In genomic region chr12:31949193-31949741, GRCm38 (mm10) we compare ENCODE assay signal across 8 mouse cellular contexts. TPM values are rescaled to one million over a fixed set of nuclear protein-coding genes. Genes with fewer than 3 reads are reported as not detected.
DNase-seq lines count a peak whose midpoint lies in the region; ATAC-seq and TF ChIP-seq lines count a peak whose summit lies in the region.

No protein-coding gene starts in this region.

- no peaks in the 10 kb centered on the region for H3K9me3 ChIP-seq in MEL (replicated peaks; ENCODE audit: insufficient read depth, low read length)
- no peaks in the 10 kb centered on the region for H3K9me3 ChIP-seq in forebrain, postnatal 0 days (ENCODE audit: low read length)
- no peaks in the 10 kb centered on the region for H3K9me3 ChIP-seq in lung, embryonic 15.5 days

- peaks cover 0 to 20% of the 10 kb centered on the region in 2 experiments; a peak in 2 of 4 replicates for H3K36me3 ChIP-seq in MEL (ENCODE audit: control insufficient read depth in 1 of 2, insufficient read depth in 2 of 2, low read length in 2 of 2)
- no peaks in the 10 kb centered on the region for H3K36me3 ChIP-seq in forebrain, postnatal 0 days (ENCODE audit: insufficient read depth)
- no peaks in the 10 kb centered on the region for H3K36me3 ChIP-seq in lung, embryonic 15.5 days

- peak overlapping the region; percentile 80 to 89 for H3K4me3 ChIP-seq in MEL (ENCODE audit: control insufficient read depth in 1 of 2, insufficient read depth in 1 of 2, low read depth in 2 of 2, low read length in 2 of 2)
- peak overlapping the region; percentile 87 for H3K4me3 ChIP-seq in cerebellum, adult 2 months (replicated peaks; ENCODE audit: insufficient read depth, low read depth, low read length)
- H3K4me3 ChIP-seq in forebrain, postnatal 0 days (ENCODE audit: low read depth, low read length): peak overlapping the region; percentile 96
- peak overlapping the region; percentile 85 for H3K4me3 ChIP-seq in lung, embryonic 15.5 days

- peak; percentile 90 for DNase-seq in MEL (ENCODE audit: low read depth, low spot score)
- peak; percentile 87 to 89 for DNase-seq in cerebellum, adult 2 months
- peak; percentile 94 for DNase-seq in forebrain, postnatal 0 days
- peak; percentile 96 for DNase-seq in heart, postnatal 4 days
- peak; percentile 87 to 88 for DNase-seq in layer of hippocampus, adult 8-10 months (ENCODE audit: low spot score in 2 of 2)
- DNase-seq in ovary, adult 18-20 months (ENCODE audit: low spot score): peak; percentile 89
- peak; percentile 79 for DNase-seq in thymus, postnatal 0 days (ENCODE audit: low spot score)

- peak overlapping the region; percentile 83 for H3K27ac ChIP-seq in MEL (ENCODE audit: control insufficient read depth, low read depth, low read length)
- peak overlapping the region; percentile 80 for H3K27ac ChIP-seq in cerebellum, adult 2 months (ENCODE audit: insufficient read depth, low read length)
- peak overlapping the region; percentile 94 for H3K27ac ChIP-seq in forebrain, postnatal 0 days (ENCODE audit: low read depth, low read length)
- peak overlapping the region; percentile 99 for H3K27ac ChIP-seq in lung, embryonic 15.5 days

- peak in 1 of 2 experiments; percentile 33; a peak in 2 of 4 replicates for TF ChIP-seq POLR2A in MEL (IDR thresholded peaks at IDR 0.05; ENCODE audit: control insufficient read depth in 1 of 2, insufficient read depth in 1 of 2, low read depth in 1 of 2, low read length in 2 of 2, poor library complexity in 1 of 2)
- 0 out of 2 replicates have a peak, but pooled peaks have one; percentile 15 for TF ChIP-seq POLR2A in cerebellum, adult 2 months (IDR thresholded peaks at IDR 0.05; ENCODE audit: borderline replicate concordance, insufficient read depth, low read length)

- no peak for TF ChIP-seq CTCF in MEL (IDR thresholded peaks at IDR 0.05 in 2 of 3, conservative IDR thresholded peaks at IDR 0.05 in 1 of 3; ENCODE audit: control insufficient read depth in 1 of 3, insufficient read depth in 1 of 3, low read depth in 2 of 3, low read length in 3 of 3, poor library complexity in 1 of 3, severe bottlenecking in 1 of 3)
- no peak for TF ChIP-seq CTCF in cerebellum, adult 2 months (IDR thresholded peaks at IDR 0.05; ENCODE audit: borderline replicate concordance, insufficient read depth, low read depth, low read length)
- TF ChIP-seq CTCF in forebrain, postnatal 0 days (IDR thresholded peaks at IDR 0.05; ENCODE audit: low read depth): peak; percentile 37

- no peaks in the 10 kb centered on the region for H3K27me3 ChIP-seq in MEL (ENCODE audit: control insufficient read depth in 1 of 2, insufficient read depth in 2 of 2, low read length in 2 of 2)
- H3K27me3 ChIP-seq in cerebellum, adult 2 months (ENCODE audit: control insufficient read depth, insufficient read depth, low read length): no peaks in the 10 kb centered on the region
- no peaks in the 10 kb centered on the region for H3K27me3 ChIP-seq in forebrain, postnatal 0 days (ENCODE audit: insufficient read depth, low read length)
- no peaks in the 10 kb centered on the region for H3K27me3 ChIP-seq in lung, embryonic 15.5 days

- peak in 1 of 2 experiments; percentile 30; a peak in 1 of 4 replicates for TF ChIP-seq EP300 in MEL (IDR thresholded peaks at IDR 0.05; ENCODE audit: low read depth in 1 of 2, low read length in 2 of 2)

- no peak; the same call in 1 of the 2 replicates for TF ChIP-seq RAD21 in MEL (IDR thresholded peaks at IDR 0.05; ENCODE audit: low read depth, low read length)

- H3K9ac ChIP-seq in MEL (ENCODE audit: control insufficient read depth, low read depth, low read length, poor library complexity, severe bottlenecking): peak overlapping the region; percentile 83
- peak overlapping the region; percentile 80 for H3K9ac ChIP-seq in forebrain, postnatal 0 days
- H3K9ac ChIP-seq in lung, embryonic 15.5 days: peak overlapping the region; percentile 85

- H3K4me1 ChIP-seq in MEL (ENCODE audit: control insufficient read depth in 1 of 2, insufficient read depth in 2 of 2, low read length in 2 of 2): peaks cover 2 to 6% of the 10 kb centered on the region in 2 experiments; a peak in 3 of 4 replicates
- H3K4me1 ChIP-seq in cerebellum, adult 2 months (ENCODE audit: control insufficient read depth, insufficient read depth, low read length): no peaks in the 10 kb centered on the region; the same call in 1 of the 2 replicates
- no peaks in the 10 kb centered on the region for H3K4me1 ChIP-seq in forebrain, postnatal 0 days (ENCODE audit: insufficient read depth)
- H3K4me1 ChIP-seq in lung, embryonic 15.5 days: 0 out of 2 replicates have a peak, but pooled peaks cover 2% of the 10 kb centered on the region

- H3K79me2 ChIP-seq in MEL (ENCODE audit: control insufficient read depth, insufficient read depth, low read length, poor library complexity): peaks cover 9% of the 10 kb centered on the region; the same call in 1 of the 2 replicates

- WGBS in cerebellum, adult 2 months: under 1% methylated on average over 58 of the region's 58 CpGs
- under 1% methylated on average over 50 of the region's 58 CpGs for WGBS in forebrain, postnatal 0 days
- under 1% methylated on average over 58 of the region's 58 CpGs for WGBS in lung, embryonic 15.5 days

- H3K4me2 ChIP-seq in forebrain, postnatal 0 days (ENCODE audit: low read depth): peak overlapping the region; percentile 50
- H3K4me2 ChIP-seq in lung, embryonic 15.5 days: peak overlapping the region; percentile 55

- ATAC-seq in forebrain, postnatal 0 days: peak; percentile 68
- peak; percentile 69 for ATAC-seq in lung, embryonic 15.5 days (ENCODE audit: borderline replicate concordance, extremely low read depth, low FRiP score, low TSS enrichment)

TF ChIP-seq in MEL, 35 proteins besides CTCF, POLR2A, EP300 and RAD21 (continues in another document):
- TF ChIP-seq TBP (IDR thresholded peaks at IDR 0.05; ENCODE audit: low read depth, low read length): no peak
- TF ChIP-seq ELF1 (IDR thresholded peaks at IDR 0.05; ENCODE audit: low read depth, low read length): no peak
- no peak for TF ChIP-seq ZNF384 (IDR thresholded peaks at IDR 0.05; ENCODE audit: low read depth, low read length)
- TF ChIP-seq MEF2A (IDR thresholded peaks at IDR 0.05; ENCODE audit: extremely low read depth, insufficient replicate concordance, low read depth, low read length, poor library complexity, severe bottlenecking): no peak
- no peak for TF ChIP-seq MAFK (IDR thresholded peaks at IDR 0.05; ENCODE audit: borderline replicate concordance, low read depth, low read length)
- TF ChIP-seq TAL1 (IDR thresholded peaks at IDR 0.05; ENCODE audit: low read length): no peak
- peak; percentile 86; the same call in 1 of the 2 replicates for TF ChIP-seq MAZ (IDR thresholded peaks at IDR 0.05; ENCODE audit: low read depth, low read length)
- no peak for TF ChIP-seq SMC3 (IDR thresholded peaks at IDR 0.05; ENCODE audit: low read depth, low read length)
- no peak for TF ChIP-seq GABPA (IDR thresholded peaks at IDR 0.05; ENCODE audit: low read depth, low read length)
- TF ChIP-seq ZMIZ1 (IDR thresholded peaks at IDR 0.05; ENCODE audit: low read depth, low read length): no peak
- peak; percentile 79 for TF ChIP-seq SIN3A (IDR thresholded peaks at IDR 0.05; ENCODE audit: low read length)
- TF ChIP-seq ETS1 (IDR thresholded peaks at IDR 0.05; ENCODE audit: low read depth, low read length): peak; percentile 55; the same call in 1 of the 2 replicates
- peak; percentile 96; the same call in 1 of the 2 replicates for TF ChIP-seq UBTF (IDR thresholded peaks at IDR 0.05; ENCODE audit: borderline replicate concordance, insufficient read depth, low read depth, low read length)
- TF ChIP-seq RCOR1 (IDR thresholded peaks at IDR 0.05; ENCODE audit: low read depth, low read length): no peak
- TF ChIP-seq ZKSCAN1 (IDR thresholded peaks at IDR 0.05; ENCODE audit: low read depth, low read length): no peak
- peak; percentile 74 for TF ChIP-seq MAX (IDR thresholded peaks at IDR 0.05; ENCODE audit: low read length)
- no peak for TF ChIP-seq GATA1 (IDR thresholded peaks at IDR 0.05; ENCODE audit: low read depth, low read length)
- TF ChIP-seq JUND (IDR thresholded peaks at IDR 0.05; ENCODE audit: low read depth, low read length): no peak
- no peak for TF ChIP-seq E2F4 (IDR thresholded peaks at IDR 0.05; ENCODE audit: borderline replicate concordance, low read depth, low read length)
- no peak for TF ChIP-seq POLR2AphosphoS5 (IDR thresholded peaks at IDR 0.05; ENCODE audit: borderline replicate concordance, low read depth, low read length)
- TF ChIP-seq CHD1 (IDR thresholded peaks at IDR 0.05; ENCODE audit: low read depth, low read length): no peak
- TF ChIP-seq ZC3H11A (IDR thresholded peaks at IDR 0.05; ENCODE audit: low read depth, low read length): no peak
- TF ChIP-seq POLR2AphosphoS2 (IDR thresholded peaks at IDR 0.05; ENCODE audit: low read length): no peak
- peak; percentile 72 for TF ChIP-seq HCFC1 (IDR thresholded peaks at IDR 0.05; ENCODE audit: low read depth, low read length)
- no peak for TF ChIP-seq MYB (IDR thresholded peaks at IDR 0.05; ENCODE audit: low read depth, low read length)
- peak; percentile 68; the same call in 1 of the 2 replicates for TF ChIP-seq BHLHE40 (IDR thresholded peaks at IDR 0.05; ENCODE audit: borderline replicate concordance, low read depth, low read length)
- TF ChIP-seq USF1 (IDR thresholded peaks at IDR 0.05; ENCODE audit: low read depth, low read length): peak; percentile 95
- no peak for TF ChIP-seq KAT2A (conservative IDR thresholded peaks at IDR 0.05; ENCODE audit: low read depth, low read length)
- no peak; the same call in 1 of the 2 replicates for TF ChIP-seq CHD2 (IDR thresholded peaks at IDR 0.05; ENCODE audit: low read length)
- TF ChIP-seq USF2 (IDR thresholded peaks at IDR 0.05; ENCODE audit: borderline replicate concordance in 1 of 2, insufficient read depth in 1 of 2, low read depth in 1 of 2, low read length in 2 of 2): peak in 1 of 2 experiments; percentile 63; a peak in 2 of 4 replicates

RNA-seq across cellular contexts. Expression of gene Hbp1, which starts 1.1 kb away (rescaled TPM):
- 4.3 and 7.2 TPM in 2 replicates for total RNA-seq in MEL (2012; rRNA removed)
- polyA plus RNA-seq in MEL (2012; ENCODE audit: insufficient read depth in 1 of 2, insufficient read length in 2 of 2, low read depth in 1 of 2, low replicate concordance in 2 of 2, missing spikeins in 1 of 2): 1 to 10 TPM in 1 of 2 experiments, not detected in 1; 8.8 TPM
- 43.5 and 46.2 TPM in 2 replicates for polyA plus RNA-seq in cerebellum, adult 2 months (2012; rRNA removed)
- total RNA-seq in forebrain, postnatal 0 days (2014; rRNA removed): 46.5 and 48.4 TPM in 2 replicates
- 33.0 and 38.5 TPM in 2 replicates for polyA plus RNA-seq in forebrain, postnatal 0 days (2015; fragmentation: Nextera tagmentation; extraction: Ambion mirVana)
- total RNA-seq in heart, postnatal 4 days (2021): 10 to 100 TPM; 65.5 to 66.2 TPM
- total RNA-seq in layer of hippocampus, adult 8-10 months (2022): 10 to 100 TPM; 26.2 to 32.4 (median 31.0) TPM
- polyA plus RNA-seq in lung, embryonic 15.5 days (2015; fragmentation: Nextera tagmentation; extraction: Ambion mirVana): 126 and 133 TPM in 2 replicates
- polyA plus RNA-seq in thymus, postnatal 0 days (2015; fragmentation: Nextera tagmentation; extraction: Ambion mirVana): 83.5 and 91.0 TPM in 2 replicates

Comparison
In these comparisons a context has a peak if more than half of its experiments do, and no peak if none do; other contexts are left out.
1. Peak in every context shown above with its lines: DNase-seq, ATAC-seq, H3K4me3 ChIP-seq and H3K27ac ChIP-seq.